Mouse (Mus musculus) liver, embryonic 14.5 days (tissue): ENCODE data around the gene Dop1a.

ENCODE experiments used
- CTCF ChIP-seq: IDR thresholded peaks from 2 replicates; pipeline ENCODE4 v1.5.1; 2016; ENCODE audit warnings: antibody characterized with exemption, low read depth, control low read depth
- EP300 ChIP-seq: IDR thresholded peaks from 2 replicates; pipeline ENCODE4 v1.6.1; 2016; ENCODE audit warnings: antibody characterized with exemption, low read depth

DNA sequence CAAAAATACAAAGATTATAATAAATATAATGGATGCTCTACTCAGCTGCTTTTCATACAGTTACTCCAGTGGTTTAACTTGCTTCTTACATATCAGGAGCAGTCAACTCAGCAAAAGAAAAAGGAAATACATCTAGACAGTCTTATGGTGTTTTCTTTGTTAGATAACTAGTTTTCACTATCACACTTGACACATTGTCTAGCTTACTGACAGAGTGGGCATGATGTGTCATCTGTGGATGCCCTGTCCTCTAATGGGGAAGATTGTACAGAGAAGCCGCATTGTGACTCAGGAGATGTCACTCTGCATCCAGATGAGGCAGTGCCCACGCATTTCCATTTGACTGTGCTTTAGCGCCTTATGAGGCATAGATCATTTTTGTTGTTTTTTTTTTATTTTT lies 32.1 kb downstream of the Dop1a start:
- TF ChIP-seq CTCF (no peak), EP300 (peak; percentile 63)
